Mouse (Mus musculus): ENCODE measurements around the gene Nlrp4a. TPM values are rescaled to one million over a fixed set of nuclear protein-coding genes. Genes with fewer than 3 reads are reported as not detected.

Nlrp4a gene
- polyA plus RNA-seq (2015; fragmentation: Illumina TruSeq; extraction: RNeasy Lipid Tissue Mini Kit (QIAGEN cat#74804); ENCODE audit: insufficient read depth, low read depth, low replicate concordance): not detected

GRCm38 (mm10) chr7:26434813-26435212 lies at the start of gene Nlrp4a:
TSS of gene Nlrp4a (plus strand) at chr7:26435113.

GRCm38 (mm10) chr7:26403600-26403999 lies 31.3 kb upstream of the Nlrp4a start, which contains the start of gene Nlrp9c:
TSS of gene Nlrp9c (minus strand) at chr7:26403700.

Other genes starting within 250 kb of the Nlrp4a start
- not detected for gene Vmn1r184, start 174.8 kb upstream of the Nlrp4a start, polyA plus RNA-seq (2015; fragmentation: Illumina TruSeq; extraction: RNeasy Lipid Tissue Mini Kit (QIAGEN cat#74804); ENCODE audit: insufficient read depth, low read depth, low replicate concordance)
- gene Cyp2a4, start 127.9 kb upstream of the Nlrp4a start, polyA plus RNA-seq (2015; fragmentation: Illumina TruSeq; extraction: RNeasy Lipid Tissue Mini Kit (QIAGEN cat#74804); ENCODE audit: insufficient read depth, low read depth, low replicate concordance): not detected
- gene Nlrp9c, start 31.4 kb upstream of the Nlrp4a start, polyA plus RNA-seq (2015; fragmentation: Illumina TruSeq; extraction: RNeasy Lipid Tissue Mini Kit (QIAGEN cat#74804); ENCODE audit: insufficient read depth, low read depth, low replicate concordance): not detected
- gene Nlrp9a, start 99.9 kb downstream of the Nlrp4a start, polyA plus RNA-seq (2015; fragmentation: Illumina TruSeq; extraction: RNeasy Lipid Tissue Mini Kit (QIAGEN cat#74804); ENCODE audit: insufficient read depth, low read depth, low replicate concordance): not detected
- not detected for gene Vmn1r185, start 183.4 kb downstream of the Nlrp4a start, polyA plus RNA-seq (2015; fragmentation: Illumina TruSeq; extraction: RNeasy Lipid Tissue Mini Kit (QIAGEN cat#74804); ENCODE audit: insufficient read depth, low read depth, low replicate concordance)